Mouse (Mus musculus) limb, embryonic 12.5 days (tissue): ENCODE data around the gene Rab6a. TPM values are rescaled to one million over a fixed set of nuclear protein-coding genes. Genes with fewer than 3 reads are reported as not detected.

Experiments used
- ATAC-seq: fragments of 200-750 bp; cut with Nextera tagmentation; 2 replicates; pipeline ENCODE4 v1.8.0; 2017; ENCODE audit warnings: low read depth, moderate TSS enrichment; ENCODE audit not compliant: insufficient number of reproducible peaks, insufficient read depth, low FRiP score, low TSS enrichment
- H3K27ac ChIP-seq: fragments of 300-500 bp; sonication (generic); 2 replicates; pipeline ENCODE4 v1.5.1; 2016; ENCODE audit warnings: mild to moderate bottlenecking, moderate library complexity
- H3K27me3 ChIP-seq: fragments of 300-500 bp; sonication (generic); 2 replicates; pipeline ENCODE4 v1.6.1; 2016; ENCODE audit warnings: mild to moderate bottlenecking, moderate library complexity
- H3K36me3 ChIP-seq: fragments of 300-500 bp; sonication (generic); 2 replicates; pipeline ENCODE4 v1.6.1; 2016; ENCODE audit warnings: mild to moderate bottlenecking, moderate library complexity
- H3K4me1 ChIP-seq: fragments of 300-500 bp; sonication (generic); replicated peaks from 2 replicates; pipeline ENCODE4 v1.6.1; 2016
- H3K4me2 ChIP-seq: fragments of 300-500 bp; sonication (generic); 2 replicates; pipeline ENCODE4 v1.6.1; 2016; ENCODE audit warnings: mild to moderate bottlenecking, moderate library complexity
- H3K4me3 ChIP-seq: fragments of 300-500 bp; sonication (generic); replicated peaks from 2 replicates; pipeline ENCODE4 v1.5.1; 2016; ENCODE audit warnings: mild to moderate bottlenecking
- H3K9ac ChIP-seq: fragments of 300-500 bp; sonication (generic); replicated peaks from 2 replicates; pipeline ENCODE4 v1.6.1; 2016; ENCODE audit warnings: mild to moderate bottlenecking, moderate library complexity
- H3K9me3 ChIP-seq: fragments of 300-500 bp; sonication (generic); 2 replicates; pipeline ENCODE4 v1.6.1; 2016; ENCODE audit warnings: mild to moderate bottlenecking, moderate library complexity
- WGBS: fragments of 180-500 bp; shearing (Covaris S2); methylation state at CpG from one replicate; pipeline ENCODE4 v1.1.7; 2016; 5-methylcytosine and 5-hydroxymethylcytosine counted together
- polyA plus RNA-seq: library from polyadenylated mRNA; unstranded; fragments of >200 nt; fragmentation: Nextera tagmentation; extraction: Ambion mirVana; gene quantifications from 2 replicates; pipeline ENCODE4 v1.2.1, GENCODE M21; 2016

Rab6a gene
- polyA plus RNA-seq, 1 experiment from 2014 or later, result 107 TPM

DNA sequence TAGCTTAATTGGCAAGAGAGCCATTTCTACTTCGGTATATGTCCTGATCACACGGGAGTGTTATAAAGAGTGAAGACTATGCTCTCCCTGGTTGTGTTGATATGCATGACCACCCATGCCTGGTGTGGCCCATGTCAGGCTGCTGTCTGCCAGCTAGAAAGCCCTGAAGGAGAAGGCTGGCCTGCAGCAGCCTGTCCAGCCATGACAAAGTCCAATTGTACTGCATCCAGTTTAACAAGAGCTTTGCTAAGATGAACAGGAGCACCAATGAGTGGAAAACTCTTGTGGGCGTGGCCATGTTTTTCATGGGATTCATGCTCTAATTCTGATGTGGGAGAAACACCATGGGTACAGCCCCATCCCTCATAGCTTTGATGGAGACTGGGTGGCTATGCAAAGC is 17.3 kb downstream of the Rab6a start:
- Histone ChIP-seq H3K9me3 (no peaks in the 10 kb centered on the region), H3K9ac (no peak overlapping the region), H3K27me3 (no peaks in the 10 kb centered on the region), H3K36me3 (no peaks in the 10 kb centered on the region), H3K27ac (no peak overlapping the region), H3K4me1 (no peaks in the 10 kb centered on the region), H3K4me3 (no peak overlapping the region), H3K4me2 (no peak overlapping the region)
- ATAC-seq, result no peak
- 87% methylated on average over 3 of the region's 3 CpGs for WGBS

DNA sequence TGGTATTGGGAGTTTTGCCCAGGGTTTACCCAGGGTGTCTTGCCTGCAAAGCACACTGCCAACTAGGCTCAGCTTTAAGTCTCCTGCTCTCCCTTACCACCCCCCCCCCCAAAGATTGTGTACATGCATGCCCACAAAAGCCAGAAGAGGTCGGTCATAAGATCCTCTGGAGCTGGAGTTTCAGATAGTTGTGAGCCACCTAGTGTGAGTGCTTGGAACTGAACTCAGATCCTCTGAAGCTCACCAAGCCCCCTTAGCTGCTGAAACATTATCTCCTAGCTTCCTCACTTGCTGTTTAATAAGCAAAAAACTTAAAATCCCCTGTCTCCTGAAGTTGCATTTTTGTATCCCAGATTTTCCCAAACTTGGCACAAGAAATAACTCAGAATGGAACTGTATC is 30.4 kb downstream of the Rab6a start:
- Histone ChIP-seq H3K36me3 (peaks cover 36% of the 10 kb centered on the region), H3K9ac (no peak overlapping the region), H3K4me1 (no peaks in the 10 kb centered on the region), H3K9me3 (no peaks in the 10 kb centered on the region), H3K27me3 (no peaks in the 10 kb centered on the region), H3K4me3 (no peak overlapping the region), H3K27ac (no peak overlapping the region), H3K4me2 (no peak overlapping the region)
- 22% methylated on average over 1 of the region's 1 CpGs for WGBS
- no peak for ATAC-seq

DNA sequence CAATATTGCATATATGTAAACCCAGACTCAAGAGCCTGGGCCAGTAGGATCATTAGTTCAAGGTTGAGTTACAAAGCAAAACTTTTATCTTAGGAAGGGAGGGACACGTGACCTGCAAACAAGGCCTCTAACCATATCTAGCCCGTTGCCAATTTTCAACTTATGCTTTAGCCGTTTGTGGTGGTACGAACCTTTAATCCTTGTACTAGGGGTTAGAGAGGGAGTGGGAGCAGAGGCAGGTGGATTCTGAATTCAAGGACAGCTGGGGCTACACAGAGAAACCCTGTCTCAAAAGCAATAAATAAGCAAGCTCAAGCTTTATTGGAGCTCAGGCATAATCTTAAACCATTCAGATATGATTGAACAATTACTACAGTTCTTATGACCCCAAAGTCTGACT is 35.2 kb downstream of the Rab6a start:
- Histone ChIP-seq H3K27me3 (no peaks in the 10 kb centered on the region), H3K27ac (no peak overlapping the region), H3K36me3 (peaks cover 21% of the 10 kb centered on the region), H3K4me3 (no peak overlapping the region), H3K9ac (no peak overlapping the region), H3K4me1 (no peaks in the 10 kb centered on the region), H3K4me2 (no peak overlapping the region), H3K9me3 (no peaks in the 10 kb centered on the region)
- ATAC-seq, result no peak
- 95% methylated on average over 4 of the region's 4 CpGs for WGBS

DNA sequence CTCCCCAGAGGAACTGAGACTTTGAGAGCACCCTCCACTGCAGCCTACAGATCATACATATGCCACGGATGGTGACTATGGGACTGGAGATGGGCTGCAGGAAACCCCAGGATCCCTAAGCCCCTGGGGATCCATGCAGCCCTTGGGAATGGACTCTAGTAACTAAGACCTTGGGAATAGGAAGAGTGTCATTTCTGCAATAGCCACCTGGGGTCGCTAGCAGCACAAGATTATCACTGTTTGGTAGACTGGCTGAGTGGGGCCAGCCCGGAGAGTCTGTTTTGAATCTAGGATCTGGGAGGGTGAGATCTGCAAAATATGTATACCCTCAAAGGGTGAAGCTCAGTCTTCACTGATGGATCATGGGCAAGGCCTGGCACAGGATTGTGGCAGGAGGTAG is 37.9 kb downstream of the Rab6a start:
- Histone ChIP-seq H3K4me1 (no peaks in the 10 kb centered on the region; the same call in 1 of the 2 replicates), H3K9me3 (no peaks in the 10 kb centered on the region), H3K9ac (no peak overlapping the region), H3K4me2 (no peak overlapping the region), H3K4me3 (no peak overlapping the region), H3K27ac (no peak overlapping the region), H3K27me3 (no peaks in the 10 kb centered on the region), H3K36me3 (0 out of 2 replicates have a peak, but pooled peaks cover 8% of the 10 kb centered on the region)
- ATAC-seq, result peak; percentile 72; the same call in 1 of the 2 replicates
- 45% methylated on average over 3 of the region's 3 CpGs for WGBS

DNA sequence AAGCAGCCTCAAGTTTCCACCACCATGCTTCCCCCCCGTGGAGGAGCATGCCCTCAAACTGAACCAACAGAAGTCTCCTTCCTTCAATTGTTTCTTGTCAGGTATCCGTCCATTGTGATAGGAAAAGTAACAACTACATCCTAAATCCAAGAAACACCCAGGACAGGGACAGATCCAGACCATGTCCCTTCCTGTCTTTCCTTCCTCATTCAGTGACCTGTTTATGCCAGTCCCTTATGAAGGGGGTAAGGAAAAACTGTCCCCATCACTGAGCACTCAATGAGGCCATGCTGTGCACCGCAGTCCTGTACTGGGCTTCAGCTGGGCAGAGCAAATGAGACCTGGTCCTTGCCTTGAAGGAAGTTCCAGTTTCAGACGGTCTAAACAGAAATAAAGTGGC is 41.9 kb downstream of the Rab6a start:
- WGBS, result 84% methylated on average over 4 of the region's 4 CpGs

DNA sequence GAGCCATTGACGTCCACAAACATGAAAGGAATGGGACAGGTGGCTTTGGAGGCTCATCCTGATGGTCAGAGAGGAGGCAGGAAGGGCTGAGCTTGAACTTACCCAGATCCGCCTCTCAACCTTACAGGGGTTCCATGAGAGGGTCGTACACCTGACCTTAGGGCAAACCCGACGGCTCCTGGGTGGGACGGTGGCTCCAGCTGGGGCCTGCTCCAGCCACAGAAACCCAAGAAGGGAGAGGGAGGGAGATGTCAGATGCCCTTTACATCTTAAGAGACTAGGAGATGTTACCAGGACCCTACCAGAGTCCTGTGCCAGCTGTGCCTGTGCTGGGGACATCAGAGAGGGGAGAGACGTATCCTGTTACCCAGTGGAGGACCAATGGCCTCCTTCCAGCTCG is 42.6 kb downstream of the Rab6a start:
- H3K4me3 ChIP-seq, result no peak overlapping the region
- no peak for ATAC-seq
- no peaks in the 10 kb centered on the region for H3K27me3 ChIP-seq
- H3K9me3 ChIP-seq, result no peaks in the 10 kb centered on the region
- no peaks in the 10 kb centered on the region; the same call in 1 of the 2 replicates for H3K4me1 ChIP-seq
- peak overlapping the region; percentile 53; the same call in 1 of the 2 replicates for H3K27ac ChIP-seq
- no peak overlapping the region for H3K4me2 ChIP-seq
- 66% methylated on average over 8 of the region's 8 CpGs for WGBS
- no peak overlapping the region for H3K9ac ChIP-seq
- no peaks in the 10 kb centered on the region for H3K36me3 ChIP-seq

More for the DNA sequence above, 41.9 kb downstream of the Rab6a start:
- Histone ChIP-seq H3K4me3 (no peak overlapping the region), H3K4me1 (no peaks in the 10 kb centered on the region; the same call in 1 of the 2 replicates), H3K27me3 (no peaks in the 10 kb centered on the region), H3K27ac (peak overlapping the region; percentile 53; the same call in 1 of the 2 replicates), H3K4me2 (no peak overlapping the region), H3K36me3 (no peaks in the 10 kb centered on the region), H3K9me3 (no peaks in the 10 kb centered on the region), H3K9ac (no peak overlapping the region)
- ATAC-seq, result no peak

DNA sequence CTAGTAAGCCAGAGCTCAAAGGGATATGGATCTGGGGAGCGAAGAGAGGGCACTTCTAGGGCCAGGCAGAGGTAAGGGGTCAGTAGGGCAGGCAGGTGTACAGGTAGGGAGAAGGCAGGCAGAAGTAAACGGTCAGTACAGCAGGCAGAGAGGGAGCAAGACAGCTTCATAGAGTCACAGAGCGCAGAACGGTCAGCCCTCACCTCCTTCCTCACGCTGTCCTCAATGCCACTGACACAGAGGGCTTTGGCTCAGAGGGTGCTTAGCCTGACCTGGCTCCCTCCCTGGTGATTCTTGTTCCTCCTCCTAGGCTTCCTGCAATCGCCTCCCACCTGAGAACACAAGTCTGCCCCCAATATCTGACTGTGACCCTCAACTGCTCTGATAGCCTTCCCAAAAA is 43.2 kb downstream of the Rab6a start:
- no peak for ATAC-seq
- Histone ChIP-seq H3K9ac (no peak overlapping the region), H3K36me3 (no peaks in the 10 kb centered on the region), H3K4me3 (no peak overlapping the region), H3K27ac (no peak overlapping the region), H3K27me3 (no peaks in the 10 kb centered on the region), H3K4me1 (no peaks in the 10 kb centered on the region; the same call in 1 of the 2 replicates), H3K4me2 (no peak overlapping the region), H3K9me3 (no peaks in the 10 kb centered on the region)
- 90% methylated on average over 6 of the region's 6 CpGs for WGBS

DNA sequence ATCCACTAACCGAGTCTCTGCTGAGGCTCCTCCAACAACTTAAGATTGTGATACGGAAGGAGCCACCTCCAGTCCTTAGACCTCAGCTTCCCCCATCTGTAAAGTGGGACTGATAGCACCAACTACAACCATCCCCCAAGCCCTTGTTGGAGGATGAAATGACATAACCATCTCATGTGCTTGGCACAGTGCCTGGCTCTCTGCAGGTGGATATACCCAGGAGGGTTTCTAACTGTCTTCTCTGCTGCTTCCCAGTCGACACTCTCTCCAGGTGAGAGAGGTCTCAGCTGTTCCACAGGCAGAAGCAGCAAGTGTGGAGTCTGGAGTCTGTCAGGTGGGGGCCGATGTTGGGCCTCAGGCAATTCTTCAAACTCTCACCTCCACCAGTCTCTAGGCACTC is 43.8 kb downstream of the Rab6a start:
- Histone ChIP-seq H3K4me1 (no peaks in the 10 kb centered on the region; the same call in 1 of the 2 replicates), H3K4me3 (no peak overlapping the region), H3K9me3 (no peaks in the 10 kb centered on the region), H3K9ac (no peak overlapping the region), H3K36me3 (no peaks in the 10 kb centered on the region), H3K4me2 (no peak overlapping the region), H3K27ac (no peak overlapping the region), H3K27me3 (no peaks in the 10 kb centered on the region)
- no peak for ATAC-seq
- WGBS, result 65% methylated on average over 4 of the region's 4 CpGs

DNA sequence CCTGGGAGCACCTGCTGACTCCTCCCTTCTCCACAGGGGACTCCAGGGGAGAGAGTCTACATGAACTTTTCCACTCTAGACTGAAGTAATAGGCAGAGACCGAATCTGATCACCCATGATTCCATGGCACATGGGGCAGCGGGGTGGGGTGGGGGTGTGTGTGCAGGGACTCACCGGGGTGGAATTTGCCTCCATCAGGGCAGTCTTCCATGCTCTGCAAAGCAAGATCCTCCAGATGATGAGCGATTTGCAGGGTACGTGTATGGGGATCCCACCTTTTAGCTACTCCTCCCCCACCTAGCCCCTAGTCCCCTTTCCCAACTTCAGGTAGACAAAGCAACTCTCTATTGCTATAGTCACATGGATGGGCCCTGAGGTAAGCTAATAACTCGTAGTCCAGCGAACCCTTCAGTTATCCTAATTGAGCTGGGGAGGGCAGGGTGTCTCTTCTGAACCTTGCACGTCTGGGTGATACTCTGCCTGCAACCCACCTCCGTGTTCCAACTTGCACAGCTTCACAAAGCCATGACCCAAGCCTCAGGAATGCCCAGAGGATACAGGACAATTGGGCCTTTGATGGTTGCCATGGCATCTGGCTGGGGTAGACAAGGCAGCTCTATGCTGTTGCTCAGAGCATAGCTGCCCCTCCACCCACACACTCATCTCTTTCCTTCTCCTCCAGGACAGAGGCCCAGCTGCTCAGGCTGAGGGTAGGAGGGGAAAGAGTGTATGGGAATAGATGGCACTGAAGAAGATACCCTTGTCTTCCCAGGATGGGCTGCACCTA is 46.5 kb downstream of the Rab6a start:
- Histone ChIP-seq H3K36me3 (no peaks in the 10 kb centered on the region), H3K27ac (no peak overlapping the region), H3K27me3 (no peaks in the 10 kb centered on the region), H3K4me3 (no peak overlapping the region), H3K9ac (no peak overlapping the region), H3K9me3 (no peaks in the 10 kb centered on the region), H3K4me1 (peaks cover 13% of the 10 kb centered on the region), H3K4me2 (0 out of 2 replicates have a peak overlapping the region, but pooled peaks have one; percentile 1)
- ATAC-seq, result 0 out of 2 replicates have a peak, but pooled peaks have one; percentile 54
- 84% methylated on average over 9 of the region's 9 CpGs for WGBS

DNA sequence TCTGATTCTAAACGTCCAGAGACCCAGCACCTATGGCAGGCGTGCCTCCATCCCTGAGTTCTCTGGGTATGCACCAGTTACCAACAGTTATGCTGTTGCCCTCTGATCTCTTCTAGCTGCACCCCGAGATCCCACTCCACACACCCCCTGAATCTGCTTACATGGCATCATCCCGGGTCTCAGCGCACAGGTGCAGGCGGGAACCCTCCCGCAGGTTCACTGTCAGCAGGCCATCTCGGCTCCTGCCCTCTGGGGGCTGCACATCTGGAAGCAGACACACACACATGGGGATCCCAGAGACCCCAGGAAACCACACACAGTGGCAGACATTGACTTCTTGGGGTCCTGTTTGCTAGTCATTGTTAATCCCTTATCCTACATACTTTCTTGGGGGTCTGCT is 47.2 kb downstream of the Rab6a start:
- Histone ChIP-seq H3K27ac (no peak overlapping the region), H3K4me1 (peaks cover 13% of the 10 kb centered on the region), H3K27me3 (no peaks in the 10 kb centered on the region), H3K9ac (no peak overlapping the region), H3K4me3 (no peak overlapping the region), H3K36me3 (no peaks in the 10 kb centered on the region), H3K9me3 (no peaks in the 10 kb centered on the region), H3K4me2 (no peak overlapping the region)
- WGBS, result 85% methylated on average over 8 of the region's 8 CpGs
- no peak for ATAC-seq

DNA sequence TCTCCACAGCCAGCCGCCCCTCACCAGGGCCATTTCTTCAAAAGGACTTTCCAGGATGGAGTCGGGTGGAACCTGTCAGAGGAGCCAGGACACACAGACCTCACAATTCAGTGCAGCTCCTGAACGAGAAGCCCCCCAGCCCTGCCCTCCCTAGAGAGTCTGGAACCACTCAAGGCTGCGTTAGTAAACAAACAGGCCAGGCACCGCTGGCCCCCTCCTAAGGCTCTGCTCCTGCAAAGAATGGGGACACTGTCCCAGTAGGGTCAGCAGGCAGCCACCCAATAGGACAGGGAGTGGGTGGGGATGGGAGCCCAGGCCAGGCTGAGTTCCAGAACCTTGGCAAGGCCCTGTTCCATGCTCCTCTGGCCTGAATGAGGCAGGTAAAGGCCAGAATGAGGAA is 49.5 kb downstream of the Rab6a start:
- Histone ChIP-seq H3K36me3 (no peaks in the 10 kb centered on the region), H3K9ac (no peak overlapping the region), H3K4me1 (peaks cover 13% of the 10 kb centered on the region; the same call in 1 of the 2 replicates), H3K4me2 (no peak overlapping the region), H3K9me3 (no peaks in the 10 kb centered on the region), H3K4me3 (no peak overlapping the region), H3K27ac (no peak overlapping the region), H3K27me3 (no peaks in the 10 kb centered on the region)
- no peak for ATAC-seq
- 24% methylated on average over 5 of the region's 5 CpGs for WGBS
